Mouse (Mus musculus) 3T3-L1 (cell line): Measurements from ENCODE around the gene Cd101.

Source experiments
- DNase-seq: peaks from one replicate; pipeline ENCODE4 v3.0.0-alpha.2; 2015; ENCODE audit warnings: low read depth, low spot score

Gene Cd101

DNA sequence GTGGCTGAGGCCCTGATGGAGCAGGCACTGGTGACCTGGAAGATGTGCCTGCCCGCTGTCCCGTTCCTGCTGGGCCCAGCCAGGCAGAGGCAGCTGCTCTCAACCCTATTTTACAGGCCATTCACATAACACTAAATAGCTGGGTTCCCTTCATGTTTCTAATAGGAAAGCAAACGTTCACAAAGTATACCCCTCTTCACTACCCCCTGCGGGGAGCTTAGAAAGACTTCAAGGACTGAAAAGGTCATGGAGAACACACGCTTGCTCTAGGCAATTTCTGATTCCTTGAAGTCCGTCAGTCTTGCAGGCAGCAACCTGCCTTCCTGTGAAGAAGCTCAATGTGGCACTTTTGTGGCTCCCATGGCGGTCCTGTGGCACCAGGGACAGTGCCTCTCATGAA is 12.6 kb upstream of the Cd101 start:
- DNase-seq = no peak

DNA sequence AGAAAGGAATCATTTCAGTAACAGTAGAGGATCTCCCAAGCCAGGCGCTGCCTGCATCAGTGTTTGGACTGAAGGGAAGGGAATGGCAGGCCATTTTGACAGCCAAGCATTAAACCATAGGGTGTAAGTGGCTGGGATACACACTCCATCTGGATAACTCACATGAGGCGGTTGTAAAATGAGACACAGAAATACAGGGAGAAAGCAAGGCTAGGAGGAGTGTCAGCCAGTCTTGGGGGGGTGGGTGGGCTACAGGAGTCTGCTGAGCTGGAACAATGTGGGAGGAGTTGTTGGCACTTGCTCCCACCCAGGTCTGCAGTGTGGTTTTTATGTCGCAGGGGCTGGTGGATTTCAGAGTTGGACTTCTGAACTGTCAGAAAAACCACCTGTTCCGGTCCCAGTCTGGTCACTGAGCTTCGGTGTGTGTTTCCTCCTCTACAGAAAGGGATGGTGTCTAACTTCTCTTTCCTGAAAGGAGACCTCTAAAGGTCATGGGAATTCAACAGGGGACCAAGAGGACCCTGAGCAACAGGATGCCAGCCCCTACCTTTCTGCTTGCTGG is 8.7 kb upstream of the Cd101 start:
- no peak for DNase-seq

DNA sequence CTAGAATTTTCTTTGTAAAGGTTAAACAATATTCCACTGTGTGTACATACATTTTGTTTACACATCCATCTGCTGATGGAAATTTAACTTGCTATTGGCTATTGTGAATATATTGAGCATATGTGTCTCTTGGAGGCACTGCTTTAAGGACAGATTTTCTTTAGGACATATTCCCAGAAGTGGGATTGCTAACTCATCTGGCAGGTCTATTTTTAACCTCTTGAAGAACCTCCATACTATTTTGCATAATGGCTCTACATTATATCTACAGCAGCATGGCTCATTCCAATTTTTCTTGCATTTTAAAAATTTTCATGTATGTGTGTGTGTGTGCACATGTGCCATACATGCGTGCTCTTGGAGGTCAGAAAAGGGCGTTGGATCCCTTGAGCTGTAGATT is 6.6 kb upstream of the Cd101 start:
- DNase-seq = no peak

DNA sequence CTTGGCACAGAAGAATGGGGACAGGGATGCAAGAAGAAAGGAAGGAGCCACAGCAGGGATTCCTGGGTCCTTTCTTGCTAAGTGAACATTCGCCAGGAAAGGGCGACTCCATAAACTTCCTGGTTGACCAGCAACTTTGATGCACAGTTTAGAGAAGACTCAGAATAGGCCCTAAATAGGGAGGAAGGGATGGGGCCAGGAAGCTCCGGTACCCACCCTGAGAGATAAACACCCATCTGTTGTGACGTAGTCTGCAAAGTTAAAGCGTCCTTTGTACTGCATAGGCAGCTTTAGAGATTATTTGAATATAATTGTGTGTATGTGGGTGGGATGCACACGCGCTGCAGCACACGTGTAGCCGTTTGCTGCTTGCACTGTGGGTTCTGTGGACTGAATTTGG is 5.2 kb upstream of the Cd101 start:
- DNase-seq = no peak

DNA sequence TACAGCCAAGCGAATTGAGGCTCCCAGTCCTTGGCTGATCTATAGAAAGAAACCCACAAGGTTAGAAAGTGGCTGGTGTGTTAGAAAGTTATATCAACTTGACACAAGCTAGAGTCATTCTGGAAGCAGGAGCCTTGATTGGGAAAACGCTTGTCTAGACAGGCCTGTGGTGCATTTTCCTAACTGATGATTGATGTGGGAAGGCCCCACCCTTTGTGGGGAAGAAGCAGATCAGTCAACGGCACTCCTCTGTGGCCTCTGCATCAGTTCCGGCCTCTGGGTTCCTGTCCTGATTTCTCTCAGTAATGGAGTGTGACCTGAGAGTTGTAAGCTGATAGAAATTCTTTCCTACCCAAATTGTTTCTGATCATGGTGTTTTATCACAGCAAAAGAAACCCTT is 4.3 kb upstream of the Cd101 start:
- no peak for DNase-seq

DNA sequence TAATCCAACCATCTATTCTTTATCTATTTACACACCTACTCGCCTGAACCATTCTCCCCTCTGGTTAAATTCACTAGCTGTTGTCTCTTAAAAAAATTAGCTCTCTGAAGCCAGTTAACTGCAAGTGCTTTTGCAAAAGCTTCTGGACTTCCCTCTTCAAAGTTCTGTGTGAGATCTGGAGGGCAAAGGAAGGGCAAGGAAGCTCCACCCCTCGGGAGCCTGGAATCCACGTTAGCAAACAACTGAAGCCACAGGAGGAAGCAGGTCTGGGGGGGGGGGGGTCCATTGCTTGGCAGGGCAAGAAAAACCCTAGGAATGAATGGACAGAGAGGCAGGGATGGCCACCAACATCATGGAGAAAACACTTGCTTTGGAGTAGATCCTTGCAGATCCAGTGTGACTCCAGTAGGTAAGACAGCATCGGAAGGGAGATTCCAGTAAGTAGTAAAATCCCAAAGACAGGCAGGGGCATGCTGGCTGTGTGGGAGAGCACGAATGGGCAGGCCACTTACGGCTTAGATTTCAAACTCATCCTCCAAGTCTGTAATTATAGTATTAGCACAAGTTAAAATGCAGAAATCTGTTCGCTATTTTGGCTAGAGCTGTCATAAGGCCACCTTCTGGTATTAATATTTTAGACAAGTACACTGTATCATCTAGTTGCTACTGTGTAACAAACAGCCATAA is 2.2 kb upstream of the Cd101 start:
- no peak for DNase-seq

DNA sequence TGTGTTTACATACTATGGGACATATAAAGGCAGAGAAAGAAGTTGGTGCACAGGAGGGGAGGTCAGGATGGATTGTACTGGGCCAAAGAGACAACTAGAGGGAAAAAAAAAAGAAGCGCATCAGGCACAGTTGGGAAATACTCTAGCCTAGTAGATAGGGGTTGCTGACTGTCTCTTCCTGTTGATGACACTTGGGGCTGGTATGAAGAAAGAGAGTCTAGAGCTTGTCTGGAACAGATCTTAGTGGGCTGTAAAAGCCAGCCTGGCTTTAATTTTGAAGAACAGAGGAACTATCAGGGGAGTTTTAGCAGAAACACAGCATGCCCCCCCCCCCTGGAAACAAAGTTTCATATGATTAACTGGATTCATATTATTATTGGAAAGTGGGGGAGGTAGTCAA is 1.3 kb upstream of the Cd101 start:
- no peak for DNase-seq

DNA sequence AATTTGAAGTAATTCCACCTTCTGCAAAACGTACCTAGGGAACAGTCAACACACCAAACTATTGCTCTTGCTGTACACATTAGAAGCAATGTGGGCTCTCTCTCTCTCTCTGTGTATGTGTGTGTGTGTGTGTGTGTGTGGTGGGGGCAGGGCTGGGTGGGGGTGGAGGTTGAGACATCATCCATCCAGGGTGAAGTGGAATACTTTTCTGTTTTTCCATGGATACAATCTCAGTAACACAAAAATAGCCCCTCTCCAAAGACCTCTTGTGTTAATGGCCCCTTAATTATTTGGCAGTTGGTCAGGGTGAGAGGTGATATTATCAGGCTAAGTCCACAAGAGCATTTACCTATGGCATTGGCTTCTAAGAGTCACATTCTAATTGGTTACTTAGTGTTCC is 2.6 kb downstream of the Cd101 start:
- DNase-seq = no peak

DNA sequence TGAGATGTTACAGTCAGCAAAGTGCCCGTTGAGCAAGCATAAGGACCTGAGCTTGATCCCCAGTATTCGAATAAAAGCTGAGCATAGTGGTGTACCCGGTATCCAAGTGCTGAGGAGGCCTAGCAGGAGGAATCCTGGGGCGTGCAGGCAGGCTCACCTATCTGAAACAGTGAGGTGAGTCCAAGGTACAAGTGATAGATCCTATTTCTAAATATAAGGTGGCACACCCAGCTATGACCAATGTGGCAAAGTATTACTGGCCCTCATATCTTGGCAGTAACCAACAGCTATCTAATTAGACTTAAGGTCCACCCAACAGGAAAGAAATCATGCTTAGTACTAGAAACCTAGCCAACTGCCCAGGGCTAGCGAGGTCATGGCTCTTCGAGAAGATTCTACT is 6.4 kb downstream of the Cd101 start:
- DNase-seq = no peak

DNA sequence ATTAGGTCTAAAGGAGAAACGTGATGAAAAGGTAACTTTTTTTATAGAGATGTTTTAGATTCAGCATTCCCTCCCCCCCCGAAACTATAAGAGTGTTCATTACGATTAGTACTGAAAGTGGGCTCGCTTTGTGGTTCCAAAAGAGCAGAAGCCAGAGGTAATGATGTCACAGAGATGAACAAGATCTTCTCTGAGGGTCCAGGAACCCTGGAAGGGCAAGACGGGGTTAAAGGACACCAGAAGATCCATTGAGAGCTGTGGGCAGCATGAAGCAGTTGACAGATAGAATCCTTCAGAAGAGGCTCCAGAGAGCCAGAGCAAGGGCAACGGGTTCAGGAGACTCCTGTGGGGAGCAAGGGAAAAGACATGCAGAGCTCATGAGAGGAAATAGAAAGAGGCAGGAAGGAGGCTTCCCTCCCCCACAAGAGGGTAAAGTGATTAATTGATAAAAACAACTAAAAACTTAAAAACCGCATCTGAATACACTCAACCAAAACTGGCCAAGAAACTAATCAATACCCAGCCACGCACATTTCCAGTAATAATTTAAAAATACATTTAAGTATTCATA is 7.8 kb downstream of the Cd101 start:
- DNase-seq = no peak

DNA sequence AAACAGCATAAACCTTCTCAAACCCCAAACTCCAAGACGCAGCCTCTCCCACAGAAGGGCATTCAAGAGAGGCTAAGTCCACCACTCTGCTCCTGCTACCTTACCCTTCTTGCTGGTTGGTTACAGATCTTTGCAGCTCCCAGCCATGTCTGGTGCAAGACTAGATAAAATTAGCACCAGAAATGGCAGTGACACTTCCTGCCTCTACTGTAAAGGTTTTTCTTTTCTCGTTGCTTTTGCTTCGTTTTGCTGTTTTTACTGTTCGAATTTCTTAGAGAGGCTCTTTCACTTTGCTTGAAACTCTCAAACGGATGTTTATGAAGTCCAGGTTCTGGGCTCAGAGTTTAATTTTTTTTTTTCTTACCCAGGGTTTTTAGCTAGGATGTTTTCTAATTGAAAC is 8.3 kb downstream of the Cd101 start:
- no peak for DNase-seq

DNA sequence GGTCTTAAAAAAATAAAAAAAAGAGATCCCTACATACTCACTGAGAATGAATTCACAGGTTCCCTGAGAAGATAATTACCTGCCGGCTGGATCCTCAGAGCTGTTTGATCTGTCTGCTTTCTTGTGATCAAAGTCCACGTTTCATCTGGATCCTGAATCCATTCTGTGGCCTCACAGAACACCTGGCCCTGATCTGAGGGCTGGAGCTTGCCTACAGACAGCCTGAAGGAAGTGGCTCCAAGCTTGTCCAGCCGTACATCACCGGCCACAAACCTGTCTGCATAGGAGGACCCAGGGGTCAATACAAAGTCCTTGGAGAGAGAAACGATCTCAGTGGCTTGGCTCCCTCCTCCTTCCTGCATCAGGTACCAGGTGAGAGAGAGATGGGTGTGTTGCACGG is 10.9 kb downstream of the Cd101 start:
- DNase-seq = no peak

DNA sequence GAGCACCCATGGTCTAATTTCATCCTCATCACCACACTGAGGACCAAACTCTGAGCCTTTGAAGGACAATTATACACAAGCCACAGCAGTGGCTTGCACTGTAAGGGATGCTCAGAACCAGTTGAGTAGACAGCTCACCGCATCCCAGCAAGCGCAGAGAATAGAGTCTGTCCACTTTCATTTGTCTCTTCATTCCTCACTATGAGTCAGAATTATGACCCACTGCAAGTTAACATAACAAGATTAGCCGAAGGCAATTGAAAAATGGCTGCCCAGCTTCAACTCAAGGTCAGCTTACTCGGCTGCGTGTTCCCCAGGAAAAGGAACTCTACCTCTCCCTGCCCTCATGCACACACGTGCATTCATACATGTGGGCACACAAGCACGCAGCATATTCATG is 13.3 kb downstream of the Cd101 start:
- peak; percentile 22 for DNase-seq

DNA sequence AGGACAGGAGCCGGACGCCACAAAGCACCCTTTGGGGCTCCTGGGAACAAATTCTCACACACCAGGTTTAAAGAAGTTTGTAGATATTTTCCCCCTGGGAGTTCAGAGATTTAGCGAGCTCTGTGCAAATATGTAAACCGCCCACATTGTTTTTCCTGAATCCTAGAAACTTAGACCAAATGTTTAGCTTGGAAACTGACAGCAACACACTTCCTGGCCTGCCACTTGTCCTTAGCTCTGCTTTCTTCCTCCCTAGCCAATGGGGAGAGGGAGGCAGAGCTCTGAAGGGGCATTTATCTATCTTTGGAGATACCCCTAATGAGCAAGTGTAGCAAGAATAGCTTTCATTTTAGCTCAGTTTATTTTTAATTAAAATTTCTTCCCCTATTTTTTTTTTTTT is 14.1 kb downstream of the Cd101 start:
- peak; percentile 3 for DNase-seq

DNA sequence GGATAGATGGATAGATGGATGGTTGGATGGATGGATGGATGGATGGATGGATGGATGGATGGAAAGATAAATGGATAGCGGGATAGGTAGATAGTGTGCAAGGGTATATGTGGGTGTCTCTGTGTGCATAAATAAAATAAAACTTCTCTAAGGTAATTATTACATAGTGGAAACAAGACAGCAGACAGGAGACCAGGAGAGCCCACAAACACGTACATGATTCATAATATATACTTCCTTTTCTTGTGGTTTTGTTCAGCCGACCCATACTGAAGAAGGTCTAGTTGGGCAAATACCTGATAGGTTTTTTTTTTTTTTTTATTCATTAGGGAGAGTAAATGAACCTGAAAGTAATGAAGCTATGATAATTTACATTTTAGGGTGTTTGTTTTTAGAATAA is 15.8 kb downstream of the Cd101 start:
- DNase-seq = no peak

DNA sequence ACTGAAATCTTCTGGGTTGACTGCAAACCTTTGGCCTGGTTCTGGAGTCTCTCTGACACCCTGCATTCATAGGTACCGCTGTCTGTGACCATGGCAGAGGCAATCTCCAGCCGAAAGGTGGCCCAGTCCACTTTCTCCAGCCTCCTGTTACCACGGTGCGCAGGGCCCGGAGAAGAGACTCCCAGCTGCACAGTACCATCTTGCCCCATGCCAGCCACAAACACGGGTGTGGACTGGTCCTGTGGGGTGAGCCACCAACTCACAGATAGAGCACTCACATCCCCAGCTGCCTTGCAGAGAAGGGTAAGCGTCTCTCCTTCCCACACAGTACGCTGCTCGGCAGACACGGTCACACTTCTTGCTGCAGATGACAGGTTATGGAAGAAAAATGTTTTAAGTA is 16.4 kb downstream of the Cd101 start:
- no peak for DNase-seq

DNA sequence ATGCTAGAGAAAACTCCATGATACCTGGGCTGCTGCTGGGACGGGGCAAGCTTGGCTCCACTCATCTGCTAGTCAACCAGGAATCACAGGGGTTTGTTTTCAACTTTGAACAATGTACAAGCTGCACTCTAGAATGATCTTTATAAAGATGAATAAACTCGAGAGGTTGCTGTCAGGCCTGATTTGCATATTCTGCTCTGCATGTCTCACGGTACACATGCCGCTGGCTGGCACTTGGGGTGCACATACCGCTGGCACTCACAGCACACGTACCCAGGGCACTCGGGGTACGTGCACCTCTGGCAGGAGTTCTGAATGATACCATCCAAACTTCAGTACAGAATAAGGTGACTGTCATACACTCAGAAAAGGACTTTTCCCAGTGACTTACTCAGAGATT is 16.8 kb downstream of the Cd101 start:
- DNase-seq = no peak

DNA sequence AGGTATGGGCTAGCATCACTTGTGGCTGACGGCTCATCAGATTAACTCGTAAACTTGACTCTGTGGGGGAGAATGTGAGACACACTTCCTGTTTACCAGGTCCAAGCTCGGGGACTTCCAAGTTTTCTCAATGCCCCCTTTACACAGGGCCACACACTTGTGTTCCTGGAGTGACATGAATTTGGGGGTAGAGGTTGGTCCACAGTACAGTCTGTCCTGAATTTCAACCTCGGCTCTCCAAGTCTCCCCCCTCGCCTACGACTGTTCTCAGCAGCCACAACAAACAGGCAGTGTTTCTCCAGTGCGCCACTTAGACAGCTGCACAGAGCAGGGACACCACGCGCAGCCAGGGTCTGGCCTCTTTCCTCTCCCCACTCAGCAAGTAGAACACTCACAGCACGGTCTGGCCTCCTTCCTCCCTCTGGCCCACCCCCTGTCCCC is 17.2 kb downstream of the Cd101 start:
- no peak for DNase-seq

DNA sequence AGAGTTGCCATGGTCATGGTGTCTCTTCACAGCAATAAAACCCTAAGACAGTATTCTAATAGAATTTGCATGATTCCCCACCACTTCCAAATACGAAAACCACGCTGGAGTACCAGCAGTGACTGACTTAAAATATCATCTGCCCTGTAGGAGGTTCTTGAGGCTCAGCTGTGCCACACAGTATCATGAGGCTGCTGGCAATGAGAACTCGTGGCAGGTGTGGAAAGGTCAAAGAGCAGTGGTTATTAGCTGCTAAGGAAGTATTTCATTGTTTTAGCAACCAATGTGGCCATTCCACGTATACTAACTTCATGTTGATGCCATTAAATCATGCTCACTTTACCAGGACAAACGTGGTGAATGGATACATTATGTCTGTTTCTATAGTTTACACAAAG is 18.2 kb downstream of the Cd101 start:
- no peak for DNase-seq

DNA sequence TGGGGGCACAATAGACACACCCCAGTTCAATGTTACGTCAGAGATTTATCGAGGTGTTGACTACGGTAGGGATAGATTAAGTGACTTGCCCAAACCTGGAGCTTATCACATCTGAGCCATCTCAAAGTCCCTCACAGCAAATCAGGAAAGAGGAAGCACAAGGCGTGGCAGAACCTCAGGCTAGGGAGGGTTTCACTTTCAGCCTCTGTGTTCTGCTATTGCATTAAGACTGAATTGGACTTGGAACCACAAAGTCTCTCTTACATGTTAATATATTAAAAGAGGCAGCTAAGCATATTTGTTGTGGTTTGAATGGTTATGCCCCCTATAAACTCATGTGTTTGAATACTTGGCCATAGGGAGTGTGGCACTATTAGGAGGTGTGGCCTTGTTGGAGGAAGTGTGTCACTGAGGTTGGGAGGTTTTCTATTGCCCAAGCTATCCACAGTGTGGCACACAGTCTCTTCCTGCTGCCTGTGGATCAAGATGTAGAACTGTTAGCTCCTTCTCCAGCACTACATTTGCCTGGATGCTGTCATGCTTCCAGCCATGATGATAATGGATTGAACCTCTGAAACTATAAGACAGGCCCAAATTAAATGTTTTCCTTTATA is 18.7 kb downstream of the Cd101 start:
- no peak for DNase-seq

DNA sequence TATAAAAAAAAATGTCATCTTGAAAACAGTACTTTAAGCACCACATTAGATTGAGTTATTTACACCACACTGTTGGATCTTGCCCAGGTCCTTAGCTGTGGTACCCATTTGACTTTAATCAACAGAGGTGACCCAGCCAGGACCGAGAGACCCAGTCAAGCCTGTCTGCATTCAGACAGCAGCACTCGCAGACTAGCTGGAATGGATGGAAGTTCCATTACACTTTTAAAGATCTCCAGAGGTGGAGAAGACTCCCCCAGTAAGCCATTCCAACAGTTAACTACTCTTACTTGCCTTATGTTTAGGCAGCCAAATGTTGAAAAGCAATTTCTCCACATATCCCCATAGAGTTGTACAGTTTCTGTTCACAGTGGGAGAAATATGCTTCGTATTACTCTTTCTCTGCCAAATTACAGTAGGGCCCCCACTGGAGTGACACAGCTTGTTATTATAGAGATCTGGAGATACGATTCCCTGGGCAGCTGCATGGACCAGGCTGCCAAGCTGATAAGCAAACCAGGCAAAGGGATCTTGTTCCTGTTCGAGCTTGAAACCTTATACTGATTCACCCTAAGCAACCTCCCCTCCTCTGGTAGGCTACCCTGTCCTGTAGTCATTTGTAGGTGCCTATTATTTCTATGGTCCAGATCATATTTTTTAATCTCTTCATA is 22.1 kb downstream of the Cd101 start:
- no peak for DNase-seq

DNA sequence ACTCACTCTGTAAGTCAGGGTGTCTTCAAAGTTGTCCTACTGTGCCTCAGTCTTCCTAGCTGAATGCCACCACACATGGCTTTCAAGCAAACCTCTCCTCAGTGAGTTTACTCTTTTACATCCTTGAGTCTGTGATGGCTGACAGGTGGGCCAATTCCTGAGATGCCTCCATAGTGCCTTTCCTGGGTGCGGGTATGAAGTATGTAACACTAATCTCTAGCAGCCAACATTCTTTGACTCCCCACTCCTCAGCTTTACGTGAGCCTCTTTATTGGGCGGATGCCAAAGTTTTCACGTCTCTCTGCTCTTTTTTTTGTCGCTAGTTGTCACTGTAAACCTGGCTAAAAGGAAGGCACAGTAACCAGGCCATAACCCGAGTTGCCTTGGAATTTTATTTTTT is 24.0 kb downstream of the Cd101 start:
- no peak for DNase-seq
